Mouse (Mus musculus) G1E (cell line): ENCODE measurements at regions not wholly inside any gene's neighbourhood (a gene's known extent, or its start where the extent isn't known, plus 50 kb on each side); places are given as distances from the start of the nearest gene placed in this dataset.

Experiments
- CTCF ChIP-seq: IDR thresholded peaks from 2 replicates; pipeline ENCODE4 v1.5.1; 2012; ENCODE audit warnings: low read depth, low read length, inconsistent platforms, mixed read lengths
- TAL1 ChIP-seq: conservative IDR thresholded peaks from 2 replicates; pipeline ENCODE4 v1.6.1; 2012; ENCODE audit warnings: low read depth, low read length, inconsistent platforms, mixed read lengths

- TF ChIP-seq CTCF (no peak), TAL1 (no peak)
Measured at GRCm38 (mm10) chr1:83879109-83879399, 471.1 kb upstream of the Sphkap start.
